Mouse (Mus musculus) gastrocnemius, postnatal 10 days (tissue): ENCODE data around the gene Peli2. TPM values are rescaled to one million over a fixed set of nuclear protein-coding genes. Genes with fewer than 3 reads are reported as not detected.

Experiments
- DNase-seq: peaks from one replicate; pipeline ENCODE4 v3.0.0; 2021; ENCODE audit warnings: mixed read lengths
- total RNA-seq, 2 experiments: library from RNA; stranded (reverse); gene quantifications; 2 replicates each; pipeline ENCODE4 v1.2.3; 2021

Peli2 gene
- total RNA-seq, 2 experiments from 2014 or later = 15.9 to 18.3 TPM

DNA sequence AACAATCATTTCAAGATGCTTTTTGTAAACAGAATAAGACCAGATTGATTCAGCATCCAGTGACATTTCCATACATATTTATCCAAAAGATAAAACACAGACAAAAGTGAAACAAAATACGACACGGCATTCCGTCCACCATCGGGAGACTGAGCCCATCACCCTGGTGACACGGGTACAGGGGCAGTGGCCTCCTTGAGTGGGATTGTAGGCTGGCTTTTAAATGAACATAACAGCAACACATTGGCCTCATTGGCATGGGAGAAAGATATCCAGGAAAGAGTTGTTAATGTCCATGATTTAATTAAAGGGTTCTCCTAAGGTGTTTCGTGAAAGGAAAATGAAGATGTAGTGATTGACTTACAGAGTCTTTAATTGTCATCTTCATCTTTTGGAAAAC lies 5.3 kb downstream of the Peli2 start:
- DNase-seq = no peak

DNA sequence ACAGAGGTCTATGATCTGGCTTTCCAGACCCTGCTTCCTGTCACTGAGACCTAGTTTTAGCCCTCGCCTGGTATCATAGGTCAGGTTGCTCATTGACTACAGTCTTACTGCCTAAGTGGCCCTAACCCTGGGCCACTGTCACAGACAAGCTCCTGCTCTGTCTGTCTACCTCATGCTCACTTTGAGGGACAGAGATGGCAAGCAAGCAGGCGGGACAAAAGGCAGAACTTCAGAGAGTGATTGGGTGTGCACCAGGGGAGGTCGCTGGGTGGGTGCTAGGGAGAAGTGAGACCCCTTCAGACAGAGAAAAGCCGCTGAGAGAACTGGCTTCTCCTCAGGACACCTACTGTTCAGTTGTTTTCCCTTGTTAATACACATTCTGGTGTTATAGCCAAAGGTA lies 6.3 kb downstream of the Peli2 start:
- no peak for DNase-seq

DNA sequence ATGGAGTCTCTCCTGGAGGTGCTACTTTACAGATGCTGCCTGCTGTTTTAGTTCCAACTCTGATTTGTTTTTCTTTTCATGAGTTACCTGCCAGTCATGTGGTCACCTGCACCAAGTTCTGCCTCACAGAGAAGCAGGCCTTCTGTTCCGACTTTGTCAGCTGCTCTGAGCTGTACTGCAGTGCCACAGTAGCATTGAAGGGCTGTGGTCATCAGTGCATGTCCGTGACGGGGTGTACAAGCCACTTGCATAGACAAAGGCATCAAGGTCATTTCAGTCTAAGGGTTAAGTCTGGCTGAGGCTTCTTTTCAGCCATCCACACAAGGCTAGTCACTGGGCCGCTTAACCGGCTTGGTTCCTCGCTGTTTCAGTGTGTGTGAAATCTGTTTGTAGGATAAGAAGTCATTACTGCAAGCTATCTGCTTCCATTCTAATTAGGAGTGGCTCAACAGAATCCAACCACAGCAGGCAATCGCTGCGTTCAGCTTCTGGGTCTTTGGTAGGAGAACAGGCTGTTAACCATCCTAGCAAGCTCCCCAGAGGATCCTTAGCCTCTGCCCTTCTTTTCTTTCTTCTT lies 7.1 kb downstream of the Peli2 start:
- no peak for DNase-seq

DNA sequence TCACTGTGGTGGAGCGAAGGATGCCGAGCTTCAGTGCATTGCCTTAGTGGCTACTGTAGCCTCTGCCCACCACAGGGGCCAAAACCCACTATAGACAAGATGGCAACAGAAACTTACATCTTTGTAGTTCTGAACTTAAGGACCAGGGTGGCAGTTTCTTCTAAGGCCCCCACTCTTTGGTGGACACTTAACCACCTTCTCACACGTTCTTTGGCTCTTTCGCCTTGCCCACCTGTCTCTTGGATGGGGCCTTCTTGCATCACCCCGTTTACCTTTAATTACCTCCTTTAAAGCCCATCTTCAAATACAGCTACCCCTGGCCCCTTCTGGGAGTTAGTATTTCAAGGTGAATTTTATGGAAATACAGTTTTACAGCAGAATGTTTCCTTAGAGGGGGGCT lies 8.1 kb downstream of the Peli2 start:
- DNase-seq = no peak

DNA sequence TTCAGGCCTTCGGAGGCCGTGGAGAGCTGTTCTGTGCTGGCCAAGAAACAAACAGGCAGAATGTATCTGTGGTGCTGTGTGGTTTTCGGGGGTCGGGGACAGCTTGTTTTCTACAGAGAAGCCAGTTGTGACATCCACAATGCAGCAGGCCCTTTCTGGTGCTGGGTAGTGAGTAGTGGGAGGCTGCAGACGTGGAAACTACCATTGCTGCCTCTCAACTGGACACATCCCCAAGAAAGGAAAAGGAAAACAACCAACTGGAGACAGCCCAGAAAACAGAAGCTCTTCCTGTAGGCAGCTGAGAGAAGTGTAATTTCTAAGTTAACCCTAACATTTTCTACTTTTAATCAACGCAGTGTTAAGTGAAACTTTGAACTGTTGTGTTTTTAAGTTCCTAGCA lies 9.4 kb downstream of the Peli2 start:
- DNase-seq = no peak

DNA sequence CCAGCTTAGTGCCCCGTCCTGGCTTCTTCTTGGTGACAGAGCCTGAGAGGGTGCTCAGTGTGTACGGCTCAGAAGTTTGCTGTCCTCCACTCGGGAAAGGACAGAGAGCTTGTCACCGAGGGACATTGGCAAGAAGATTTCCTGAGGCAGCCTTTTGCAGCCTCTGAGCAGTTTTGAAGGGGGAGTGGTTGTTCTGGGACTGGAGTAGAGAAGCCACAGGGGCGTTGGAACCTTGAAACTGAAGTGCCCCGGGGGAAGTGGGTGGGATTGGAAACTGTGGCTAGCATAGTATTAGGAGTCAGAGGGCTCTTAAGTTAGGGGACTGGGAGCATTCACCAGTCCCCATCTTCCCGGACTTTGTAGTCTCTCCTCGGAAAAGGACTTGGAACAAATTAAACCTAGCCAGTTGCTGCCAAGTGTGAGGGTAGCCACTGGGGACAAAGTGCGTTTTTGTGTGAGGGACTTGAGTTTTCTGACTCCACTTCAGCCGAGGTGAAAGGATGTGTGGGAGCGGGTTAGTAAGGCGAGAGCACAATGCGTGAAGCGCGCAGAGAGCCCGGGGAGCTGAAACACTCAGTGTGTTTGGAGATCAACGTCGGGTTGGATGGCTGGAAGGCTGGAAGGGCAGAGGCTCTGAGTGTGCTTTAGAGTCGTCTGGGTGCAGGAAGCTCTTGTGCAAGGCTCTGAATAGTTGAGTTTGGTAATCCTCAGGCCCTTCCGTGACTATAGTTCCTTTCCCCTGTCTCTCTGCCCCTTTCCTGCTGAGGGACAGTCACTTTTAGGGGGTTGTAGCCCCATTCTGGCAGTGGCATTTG lies 10.3 kb downstream of the Peli2 start:
- no peak for DNase-seq

DNA sequence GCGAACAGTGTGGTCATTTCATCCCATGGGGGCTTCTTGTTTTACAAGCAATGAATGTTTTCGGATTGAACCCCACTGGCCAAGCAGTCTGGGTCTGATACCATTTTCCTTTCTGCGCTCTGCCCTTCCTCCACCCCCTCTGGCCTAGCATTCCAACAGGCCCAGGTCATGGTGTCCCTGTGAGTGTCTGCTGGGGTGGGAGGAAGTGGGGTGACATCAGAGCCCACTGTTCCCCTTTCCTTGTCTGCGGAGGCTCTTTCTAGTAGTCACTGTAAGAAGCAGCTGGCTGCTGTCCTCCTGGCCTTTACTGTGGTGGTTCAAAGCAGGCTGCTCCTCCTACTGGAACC lies 10.9 kb downstream of the Peli2 start:
- no peak for DNase-seq

DNA sequence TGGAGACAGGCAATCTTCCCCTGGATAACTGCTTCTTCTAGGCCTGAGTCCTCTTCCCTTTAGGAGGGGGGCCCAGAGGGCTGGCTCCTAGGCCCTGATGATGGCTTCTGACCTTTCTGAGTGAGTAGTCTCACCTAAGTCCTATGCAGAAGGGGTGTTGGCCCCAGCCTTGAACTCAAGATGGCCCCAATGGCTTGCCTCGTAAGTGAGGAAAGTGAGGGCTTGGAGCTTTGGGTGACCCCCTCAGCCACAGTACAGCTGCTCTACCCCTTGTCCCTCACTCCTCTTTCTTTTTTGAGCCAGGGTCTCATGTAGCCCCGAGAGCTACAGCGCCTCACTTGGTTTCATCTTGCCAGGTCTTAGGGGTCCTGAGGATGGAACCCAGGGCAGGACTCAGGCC lies 11.6 kb downstream of the Peli2 start:
- no peak for DNase-seq

DNA sequence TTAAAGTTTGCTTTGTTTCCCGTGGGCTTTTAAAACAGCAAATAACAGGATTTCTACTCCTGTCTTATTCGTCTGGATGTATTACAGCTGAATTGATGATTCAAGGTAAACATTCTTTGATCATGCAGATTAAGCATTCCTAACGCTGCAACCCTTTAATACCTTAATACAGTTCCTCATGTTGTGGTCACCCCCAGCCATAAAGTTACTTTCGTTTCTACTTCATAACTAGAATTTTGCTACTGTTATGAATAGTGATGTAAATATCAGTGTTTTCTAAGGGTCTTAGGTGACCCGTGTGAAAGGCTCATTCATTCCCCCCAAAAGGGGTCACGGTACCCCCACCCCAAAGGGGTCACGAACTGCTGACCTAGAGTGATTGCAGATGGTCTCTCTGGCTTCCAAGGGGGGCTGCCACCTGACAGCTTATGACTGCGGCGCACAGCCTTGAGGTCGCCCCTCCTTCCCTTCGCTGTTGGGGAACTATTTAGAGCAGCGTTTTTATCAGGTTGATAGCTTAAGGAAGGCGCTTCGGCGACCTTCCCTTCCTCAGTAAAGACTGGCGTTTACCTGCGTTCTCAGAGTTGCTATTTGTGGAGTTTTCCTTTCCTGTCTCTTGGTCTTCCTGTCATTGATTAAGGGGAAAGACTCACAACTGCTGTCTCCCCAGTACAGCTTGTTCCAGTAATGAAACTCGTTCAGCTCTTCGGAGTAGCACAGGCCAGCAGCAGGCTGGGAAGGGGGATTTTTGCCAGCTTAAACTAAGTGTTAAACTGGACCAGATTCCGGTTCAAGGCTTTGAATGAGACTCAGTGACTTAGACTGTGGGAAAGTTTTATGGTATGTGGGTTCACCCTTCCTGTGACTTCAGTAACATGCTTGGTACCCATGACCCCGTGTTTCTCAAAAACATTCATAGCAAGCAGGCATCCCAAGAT lies 12.5 kb downstream of the Peli2 start:
- DNase-seq = no peak

DNA sequence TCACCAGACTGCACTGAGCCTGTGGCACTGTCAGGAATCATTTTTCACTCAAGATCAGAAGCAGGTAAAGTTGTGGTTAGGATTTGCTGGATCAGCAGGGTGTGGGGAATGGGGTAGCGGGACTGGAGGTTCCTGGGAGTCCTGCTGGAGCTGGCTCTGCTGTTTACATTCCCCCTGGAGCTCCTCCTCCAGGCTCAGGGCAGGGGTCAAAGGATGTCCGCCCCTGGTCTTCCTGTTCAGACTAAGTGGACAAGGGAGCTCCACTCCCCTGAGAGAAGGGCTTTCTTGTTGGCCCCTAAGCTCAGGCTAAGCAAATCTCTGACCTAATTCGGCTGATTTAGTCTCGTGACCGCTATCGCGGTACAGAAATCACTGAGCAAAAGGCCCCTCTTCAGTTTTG lies 13.7 kb downstream of the Peli2 start:
- no peak for DNase-seq

DNA sequence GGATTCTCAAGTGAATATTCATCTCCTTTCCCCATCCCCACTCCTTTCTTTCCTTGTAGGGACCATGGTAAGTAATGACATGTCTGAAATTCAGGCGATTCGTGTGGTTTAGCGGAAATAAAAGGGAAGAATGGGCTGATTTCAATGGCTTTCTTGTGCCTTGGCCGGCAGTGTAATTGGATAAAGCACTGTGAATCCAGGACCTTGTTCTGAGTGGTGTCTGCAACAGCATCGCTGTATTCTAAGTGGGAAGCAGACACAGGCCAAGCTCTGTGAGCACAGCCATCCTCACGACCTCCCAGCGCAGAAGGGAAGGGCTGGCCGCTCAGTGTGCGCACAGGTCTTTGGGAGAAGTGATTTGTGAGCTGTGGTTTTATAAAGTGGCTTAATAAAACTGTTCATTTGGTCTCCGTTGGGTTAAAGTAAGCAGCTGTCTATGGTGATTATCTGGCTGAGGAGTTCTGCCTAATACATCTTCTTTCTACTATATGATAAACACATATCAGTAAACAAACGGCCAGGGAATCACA lies 15.3 kb downstream of the Peli2 start:
- no peak for DNase-seq

DNA sequence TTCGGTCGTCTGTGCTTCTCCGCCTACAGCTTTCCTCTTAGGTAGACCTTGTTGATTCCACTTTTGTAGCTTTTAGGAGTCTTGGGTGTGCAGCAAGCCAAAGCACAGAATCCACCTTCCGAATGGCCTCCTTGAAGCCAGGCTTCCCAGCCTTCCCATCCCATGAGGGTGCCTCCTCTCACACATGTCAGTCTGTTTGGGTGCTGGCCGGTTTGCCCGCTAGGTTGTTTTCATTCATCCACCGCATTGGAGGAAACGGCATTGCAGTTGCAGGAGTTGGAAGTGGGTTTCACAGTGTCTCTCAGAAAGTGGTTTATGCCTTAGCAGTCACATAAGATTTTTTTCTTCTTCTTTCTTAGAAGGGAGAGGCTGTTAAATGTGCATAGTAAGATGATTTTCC lies 17.1 kb downstream of the Peli2 start:
- no peak for DNase-seq

DNA sequence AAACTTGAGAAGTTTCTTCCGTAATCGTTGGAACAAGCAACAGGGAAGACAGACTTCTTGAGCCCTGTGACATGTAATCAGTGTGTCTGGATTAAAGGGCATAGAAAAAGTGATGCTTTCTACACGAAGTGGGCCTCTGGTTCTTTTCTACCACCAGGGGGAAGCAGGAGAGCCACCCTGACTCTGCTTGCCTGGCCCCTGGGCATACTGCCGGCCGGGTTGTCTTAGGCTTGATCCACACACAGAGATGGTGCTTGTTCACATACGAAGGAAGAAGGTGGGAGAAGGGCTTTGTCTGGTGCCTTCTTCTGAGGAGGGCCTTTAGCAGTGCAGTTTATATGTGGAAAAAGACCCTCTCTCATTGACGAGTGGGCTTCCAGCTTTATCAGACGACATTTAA lies 17.5 kb downstream of the Peli2 start:
- DNase-seq = peak; percentile 34

DNA sequence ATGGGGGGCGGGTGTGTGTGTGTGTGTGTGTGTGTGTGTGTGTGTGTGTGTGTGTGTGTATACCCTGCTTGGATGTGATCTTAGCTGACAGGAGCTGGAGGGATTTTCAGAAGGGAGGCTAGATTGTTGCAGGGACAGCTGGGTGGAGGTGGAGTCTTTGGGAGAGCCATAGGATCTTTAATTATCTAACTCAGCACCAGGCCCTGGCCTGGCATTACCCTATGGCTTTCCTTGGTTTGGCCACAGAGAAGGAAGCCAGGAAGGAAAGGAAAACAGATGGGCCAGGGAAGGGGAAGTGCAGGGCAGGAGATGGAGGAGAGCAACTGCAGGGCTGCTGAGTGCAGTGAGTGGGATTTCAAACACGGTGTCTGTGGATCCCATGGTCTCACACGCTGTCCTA lies 18.8 kb downstream of the Peli2 start:
- DNase-seq = no peak

DNA sequence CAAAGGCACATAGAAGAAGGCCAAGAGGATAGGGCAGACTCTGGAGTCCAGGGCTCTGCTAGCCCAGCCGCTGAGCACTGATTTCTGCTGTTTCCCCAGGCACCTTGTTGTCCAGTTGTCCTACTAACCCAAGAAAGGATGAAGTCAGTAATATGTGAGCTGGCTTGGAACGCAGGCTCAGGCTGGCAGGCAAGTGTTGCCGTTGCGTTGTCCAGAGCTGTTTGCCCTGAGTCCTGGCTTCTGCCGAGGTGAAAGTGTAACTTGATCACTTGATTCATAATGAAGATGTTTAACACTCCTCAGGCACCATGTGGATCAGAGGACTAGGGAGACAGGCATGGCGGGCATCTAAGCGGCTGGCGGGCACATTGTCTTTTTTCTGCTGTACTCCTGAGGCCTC lies 21.1 kb downstream of the Peli2 start:
- DNase-seq = no peak

DNA sequence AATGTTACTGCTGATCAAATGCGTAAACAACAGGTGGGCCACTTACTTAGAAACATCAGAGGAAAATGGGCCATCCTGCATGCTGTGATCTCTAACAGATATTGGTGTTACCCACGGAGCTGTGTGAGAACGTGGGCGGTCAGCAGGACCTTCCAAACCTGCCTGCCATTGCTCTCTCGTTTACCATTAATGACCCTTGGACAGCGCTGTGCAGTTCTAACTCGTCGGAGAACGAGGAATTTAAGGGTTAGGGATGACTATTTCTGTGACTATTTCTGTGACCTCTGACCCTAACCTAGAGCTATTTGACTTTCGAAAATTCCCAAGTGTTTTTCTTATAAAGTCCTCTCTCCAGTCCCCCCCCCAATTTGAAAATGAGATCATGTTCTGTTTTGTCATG lies 22.1 kb downstream of the Peli2 start:
- no peak for DNase-seq

DNA sequence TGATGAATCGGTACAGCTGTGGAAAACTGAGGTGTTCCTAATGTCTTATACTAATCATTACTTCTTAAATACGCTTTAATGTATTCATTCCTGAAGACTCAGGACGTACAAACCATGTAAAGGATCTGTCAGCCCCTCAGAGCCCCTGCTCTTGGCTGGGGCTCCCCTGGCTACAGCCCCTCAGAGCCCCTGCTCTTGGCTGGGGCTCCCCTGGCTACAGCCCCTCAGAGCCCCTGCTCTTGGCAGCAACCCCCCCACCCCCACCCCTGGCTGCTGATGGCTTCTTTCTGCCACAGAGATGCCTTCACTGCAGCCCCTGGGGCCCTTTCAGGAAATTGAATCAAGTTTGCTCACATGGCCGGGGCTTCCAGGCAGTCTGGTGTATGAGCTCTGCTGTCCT lies 22.5 kb downstream of the Peli2 start:
- DNase-seq = no peak

DNA sequence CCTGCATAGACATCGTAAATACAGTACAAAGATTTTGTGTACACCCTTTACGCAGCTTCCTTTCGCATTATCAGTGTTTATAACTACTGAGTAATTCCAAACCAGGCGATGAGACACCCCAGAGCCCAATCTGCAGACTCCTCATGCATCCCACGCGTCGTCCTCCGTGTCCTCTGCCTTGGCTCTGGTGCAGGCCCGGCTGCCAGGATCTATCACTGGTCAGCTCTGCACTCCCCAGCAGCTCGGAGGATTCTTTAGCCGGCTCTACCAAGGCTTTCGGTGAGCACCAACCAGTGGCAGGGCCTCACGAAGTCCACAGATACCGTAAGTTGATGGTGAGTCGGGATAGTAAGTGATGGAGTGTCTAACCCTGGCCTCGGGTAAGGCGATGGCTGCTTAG lies 23.7 kb downstream of the Peli2 start:
- DNase-seq = no peak

DNA sequence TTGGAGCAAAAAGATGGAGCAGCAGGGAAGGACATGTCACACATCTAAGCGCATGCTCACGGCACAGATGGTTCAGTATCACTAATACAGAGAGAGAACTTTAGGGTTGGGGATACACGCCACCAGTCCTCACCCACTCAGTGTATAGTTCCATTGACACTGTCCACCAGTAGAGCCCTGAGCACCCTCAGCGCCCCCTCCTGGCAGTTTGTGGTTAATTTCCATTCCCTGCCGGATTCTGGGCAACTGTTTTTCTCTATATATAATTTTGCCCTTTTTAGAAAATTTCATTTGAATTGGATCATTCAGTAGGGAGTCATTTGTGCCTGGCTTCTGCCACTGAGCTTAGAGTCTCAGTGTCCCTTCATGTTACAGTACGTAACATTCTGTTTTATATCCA lies 27.1 kb downstream of the Peli2 start:
- no peak for DNase-seq

DNA sequence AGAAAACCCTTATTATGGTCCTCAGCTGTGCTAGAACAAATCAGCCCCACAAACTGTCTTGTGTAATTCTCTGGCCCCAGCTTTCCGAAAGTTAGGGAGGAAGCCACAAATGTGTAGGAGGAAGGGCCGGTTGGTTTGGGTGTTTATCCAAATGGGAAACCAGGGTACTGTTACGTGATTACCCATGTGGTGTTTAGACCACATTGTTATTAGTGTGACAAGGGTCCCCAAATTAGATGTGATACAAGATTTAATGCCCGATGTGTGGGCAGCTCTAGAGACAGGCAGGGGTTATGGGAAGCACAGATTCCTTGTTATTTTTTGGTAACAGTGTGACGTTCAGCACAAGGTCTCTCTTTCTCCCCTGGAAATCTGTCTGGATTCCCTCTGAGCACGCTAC lies 28.0 kb downstream of the Peli2 start:
- no peak for DNase-seq

DNA sequence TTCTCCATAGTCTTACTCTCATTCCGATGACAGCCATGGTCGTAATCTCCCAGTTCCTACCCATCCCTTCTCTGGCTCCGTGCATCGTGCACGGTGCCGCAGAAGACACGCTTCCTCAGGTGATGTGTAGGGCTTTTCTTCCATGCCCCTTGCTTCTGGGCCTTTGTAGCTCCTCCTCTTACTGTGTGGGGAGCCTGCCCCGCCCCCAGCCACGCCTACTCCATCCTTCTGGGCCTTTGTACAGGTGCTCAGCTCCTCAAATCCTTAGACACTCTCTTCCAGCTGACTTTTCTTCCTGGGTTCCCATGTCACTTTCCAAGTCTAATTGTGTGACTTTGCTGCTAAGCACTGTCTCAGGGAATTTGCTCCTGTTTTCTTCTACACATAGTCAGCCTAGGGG lies 28.7 kb downstream of the Peli2 start:
- no peak for DNase-seq

DNA sequence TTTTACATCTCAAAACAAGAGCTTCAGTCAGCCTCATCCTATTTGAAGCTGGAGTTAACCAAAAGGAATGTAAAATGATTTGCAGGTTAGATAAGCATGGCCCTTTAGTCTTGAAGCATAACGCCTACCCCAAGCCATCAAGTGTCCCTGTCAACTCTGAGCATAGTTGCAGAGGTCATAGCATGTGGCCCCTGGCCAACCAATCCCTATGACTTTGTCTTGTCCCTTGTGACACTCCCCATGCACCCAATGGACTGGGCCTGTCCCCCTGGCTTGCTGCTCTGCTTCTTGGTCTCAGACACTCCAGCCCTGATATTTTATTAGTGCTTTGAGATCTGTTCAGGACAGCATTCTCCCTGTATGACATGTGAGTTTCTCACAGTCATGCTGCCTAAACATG lies 30.3 kb downstream of the Peli2 start:
- DNase-seq = no peak

DNA sequence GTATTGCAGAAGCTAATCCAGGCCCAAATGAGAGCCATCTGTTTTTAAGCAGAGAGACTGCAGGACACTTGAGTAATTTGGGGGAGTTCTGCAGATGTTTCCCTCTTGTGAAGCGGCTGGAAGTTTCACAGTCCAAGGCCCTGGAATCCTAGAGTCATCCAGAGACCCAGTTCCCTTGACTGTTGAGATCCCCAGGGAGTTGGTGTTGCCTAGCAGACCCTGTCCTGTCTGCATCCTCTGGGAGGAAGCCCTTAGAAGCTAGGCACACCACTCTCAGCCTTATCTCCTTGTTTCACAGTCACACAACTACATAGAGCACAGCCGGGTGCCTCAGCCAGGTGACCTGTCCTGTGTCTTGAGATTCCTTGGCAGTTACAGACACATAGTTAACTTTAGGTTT lies 30.9 kb downstream of the Peli2 start:
- no peak for DNase-seq
